Mouse (Mus musculus) CH12.LX (cell line): ENCODE results near the gene Slc23a2. TPM values are rescaled to one million over a fixed set of nuclear protein-coding genes. Genes with fewer than 3 reads are reported as not detected.

Experiments used
- DNase-seq: peaks from one replicate; pipeline ENCODE4 v3.0.0-alpha.2; 2013; ENCODE audit errors: extremely low read depth
- H3K27ac ChIP-seq: 2 replicates; pipeline ENCODE4 v1.5.1; 2012; ENCODE audit warnings: low read depth, mild to moderate bottlenecking, control low read depth, moderate library complexity; ENCODE audit not compliant: insufficient read depth
- H3K27me3 ChIP-seq: replicated peaks from 2 replicates; pipeline ENCODE3; 2012; ENCODE audit warnings: inconsistent platforms
- H3K36me3 ChIP-seq, 2 experiments: replicated peaks in 1 of 2; 2 replicates each; pipeline versions ENCODE3 to v1.6.1; 2012; ENCODE audit warnings: inconsistent platforms in 1 of 2, low read length in 1 of 2, mild to moderate bottlenecking in 1 of 2, mixed read lengths in 1 of 2, moderate library complexity in 1 of 2; ENCODE audit not compliant: control insufficient read depth in 1 of 2, insufficient read depth in 1 of 2
- H3K4me1 ChIP-seq, 2 experiments: 2 replicates each; pipeline ENCODE4 v1.6.1; 2012; ENCODE audit warnings: inconsistent platforms in 1 of 2, moderate library complexity in 1 of 2; ENCODE audit not compliant: insufficient read depth in 2 of 2, control insufficient read depth in 1 of 2
- H3K4me2 ChIP-seq: 2 replicates; pipeline ENCODE4 v1.6.1; 2012; ENCODE audit warnings: low read depth, mild to moderate bottlenecking, control low read depth; ENCODE audit not compliant: poor library complexity, insufficient read depth, severe bottlenecking
- H3K4me3 ChIP-seq, 3 experiments: fragments of 150-350 bp in 1 of 3; sonication (generic) in 1 of 3; replicated peaks in 1 of 3; 2 replicates each; pipeline versions ENCODE3 to v1.5.1; 2011 to 2012; ENCODE audit warnings: low read depth in 2 of 3, low read length in 2 of 3, mild to moderate bottlenecking in 2 of 3, moderate library complexity in 2 of 3, control low read depth in 1 of 3, improper control_type of control experiment in 1 of 3, inconsistent platforms in 1 of 3, mixed read lengths in 1 of 3; ENCODE audit not compliant: poor library complexity in 1 of 3
- H3K79me2 ChIP-seq: replicated peaks from 2 replicates; pipeline ENCODE4 v1.6.1; 2012; ENCODE audit warnings: mild to moderate bottlenecking, moderate library complexity; ENCODE audit not compliant: control insufficient read depth, poor library complexity, insufficient read depth, severe bottlenecking; ENCODE audit errors: extremely low read depth
- H3K9ac ChIP-seq: 2 replicates; pipeline ENCODE4 v1.6.1; 2012; ENCODE audit warnings: low read depth, mild to moderate bottlenecking, control low read depth, moderate library complexity; ENCODE audit not compliant: insufficient read depth
- H3K9me3 ChIP-seq: replicated peaks from 2 replicates; pipeline ENCODE3; 2012; ENCODE audit warnings: low read length, inconsistent platforms, mixed read lengths
- CHD2 ChIP-seq: IDR thresholded peaks from 2 replicates; pipeline ENCODE4 v1.6.1; 2011; ENCODE audit warnings: low read length, improper control_type of control experiment
- E2F4 ChIP-seq: IDR thresholded peaks from 2 replicates; pipeline ENCODE4 v1.6.1; 2011; ENCODE audit warnings: low read depth, low read length, improper control_type of control experiment; ENCODE audit not compliant: insufficient replicate concordance
- ELF1 ChIP-seq: IDR thresholded peaks from 2 replicates; pipeline ENCODE4 v1.6.1; 2014; ENCODE audit warnings: low read depth, mild to moderate bottlenecking, inconsistent platforms, low read length, improper control_type of control experiment
- GABPA ChIP-seq: IDR thresholded peaks from 2 replicates; pipeline ENCODE4 v1.6.1; 2012; ENCODE audit warnings: low read depth, low read length, improper control_type of control experiment, inconsistent platforms; ENCODE audit not compliant: insufficient replicate concordance
- JUN ChIP-seq: IDR thresholded peaks from 2 replicates; pipeline ENCODE4 v1.6.1; 2011; ENCODE audit warnings: low read depth, mild to moderate bottlenecking, low read length, improper control_type of control experiment, moderate library complexity; ENCODE audit not compliant: insufficient read depth
- MAFK ChIP-seq: IDR thresholded peaks from 2 replicates; pipeline ENCODE4 v1.6.1; 2011; ENCODE audit warnings: low read length, improper control_type of control experiment; ENCODE audit not compliant: insufficient replicate concordance
- MEF2A ChIP-seq: IDR thresholded peaks from 2 replicates; pipeline ENCODE4 v1.6.1; 2014; ENCODE audit warnings: low read depth, mild to moderate bottlenecking, inconsistent platforms, low read length, improper control_type of control experiment, borderline replicate concordance
- MXI1 ChIP-seq: IDR thresholded peaks from 2 replicates; pipeline ENCODE4 v1.6.1; 2011; ENCODE audit warnings: mild to moderate bottlenecking, low read depth, low read length, improper control_type of control experiment
- MYC ChIP-seq: IDR thresholded peaks from 2 replicates; pipeline ENCODE4 v1.6.1; 2011; ENCODE audit warnings: low read depth, mild to moderate bottlenecking, improper control_type of control experiment, low read length
- PAX5 ChIP-seq: IDR thresholded peaks from 2 replicates; pipeline ENCODE4 v1.6.1; 2012; ENCODE audit warnings: low read length, inconsistent platforms, mixed read lengths
- POLR2A ChIP-seq: IDR thresholded peaks from 2 replicates; pipeline ENCODE4 v1.6.1; 2011; ENCODE audit warnings: low read depth, mild to moderate bottlenecking, improper control_type of control experiment, low read length
- RAD21 ChIP-seq: IDR thresholded peaks from 2 replicates; pipeline ENCODE4 v1.6.1; 2011; ENCODE audit warnings: low read depth, mild to moderate bottlenecking, low read length, improper control_type of control experiment, moderate library complexity
- SIN3A ChIP-seq: IDR thresholded peaks from 2 replicates; pipeline ENCODE4 v1.6.1; 2012; ENCODE audit warnings: low read length, improper control_type of control experiment, inconsistent platforms
- SMC3 ChIP-seq: IDR thresholded peaks from 2 replicates; pipeline ENCODE4 v1.6.1; 2011; ENCODE audit warnings: low read depth, low read length, improper control_type of control experiment
- UBTF ChIP-seq: IDR thresholded peaks from 2 replicates; pipeline ENCODE4 v1.6.1; 2012; ENCODE audit warnings: low read depth, mild to moderate bottlenecking, inconsistent platforms, low read length, improper control_type of control experiment, moderate library complexity
- ZC3H11A ChIP-seq: IDR thresholded peaks from 2 replicates; pipeline ENCODE4 v1.6.1; 2012; ENCODE audit warnings: low read depth, mild to moderate bottlenecking, inconsistent platforms, low read length, improper control_type of control experiment
- dilution Hi-C: fragments of 300-500 bp; cut with MboI; formaldehyde crosslinking; loops from 2 replicates; pipeline ENCODE4 v1.14.3; 2020; ENCODE audit warnings: low sequenced_read_pairs; ENCODE audit not compliant: extremely low pct_unique_long_range_greater_than_20kb, extremely low pct_ligation_motif_present
- in situ Hi-C: fragments of 300-500 bp; cut with MboI; formaldehyde crosslinking; loops from 3 replicates; pipeline ENCODE4 v1.14.3; 2019; ENCODE audit warnings: low sequenced_read_pairs, low pct_ligation_motif_present, low pct_unique_long_range_greater_than_20kb, mixed read lengths
- polyA plus RNA-seq: library from polyadenylated mRNA; unstranded; fragments of >175 nt; gene quantifications from 2 replicates; pipeline ENCODE4 v1.2.1, GENCODE M21; 2012; ENCODE audit warnings: low read depth; ENCODE audit not compliant: insufficient read length
- total RNA-seq, 2 experiments: library from RNA; depleted of rRNA; stranded (reverse); fragments of 300-350 nt in 1 of 2; fragments of >200 nt in 1 of 2; gene quantifications; 2 replicates each; pipeline ENCODE4 v1.2.3; 2012 to 2014

Slc23a2 gene
- total and polyA plus RNA-seq, 3 experiments, result 10.6 to 21.7 (median 13.4) TPM

- Histone ChIP-seq H3K4me3 (no peak overlapping the region), H3K27me3 (no peaks in the 10 kb centered on the region), H3K79me2 (peaks cover 5% of the 10 kb centered on the region; the same call in 1 of the 2 replicates)
Measured at GRCm38 (mm10) chr2:132127904-132128303, 17.0 kb downstream of the Slc23a2 start.

GRCm38 (mm10) chr2:132126292-132126691 lies 18.6 kb downstream of the Slc23a2 start:
- in situ Hi-C loops, result loop anchor here (25.0 kb wide), 1 partner anchor 361 kb away; no protein-coding TSS in a partner anchor

More at GRCm38 (mm10) chr2:132127904-132128303, 17.0 kb downstream of the Slc23a2 start:
- no peak overlapping the region for H3K27ac ChIP-seq
- TF ChIP-seq RAD21 (no peak), MYC (no peak)
- TF ChIP-seq, all 38 proteins: peak for 0
- Histone ChIP-seq H3K9me3 (no peaks in the 10 kb centered on the region), H3K9ac (no peak overlapping the region), H3K36me3 (peaks cover 0 to 13% of the 10 kb centered on the region in 2 experiments), H3K4me2 (no peak overlapping the region), H3K4me1 (peaks cover 6 to 20% of the 10 kb centered on the region in 2 experiments)
- dilution Hi-C loops (no loop called here), in situ Hi-C loops (loop anchor here (25.0 kb wide), 1 partner anchor 359 kb away; no protein-coding TSS in a partner anchor)
- no peak for DNase-seq

GRCm38 (mm10) chr2:132123063-132123462 lies 21.8 kb downstream of the Slc23a2 start:
- no peak overlapping the region for H3K4me2 ChIP-seq
- no peak overlapping the region for H3K27ac ChIP-seq
- H3K9ac ChIP-seq, result no peak overlapping the region
- dilution Hi-C loops (no loop called here), in situ Hi-C loops (no loop called here)
- H3K27me3 ChIP-seq, result no peaks in the 10 kb centered on the region
- H3K4me3 ChIP-seq, result no peak overlapping the region
- H3K9me3 ChIP-seq, result no peaks in the 10 kb centered on the region
- peaks cover 0 to 10% of the 10 kb centered on the region in 2 experiments for H3K36me3 ChIP-seq
- DNase-seq, result no peak
- H3K79me2 ChIP-seq, result peaks cover 3% of the 10 kb centered on the region
- TF ChIP-seq PAX5, result no peak
- no peak for TF ChIP-seq MAFK
- no peak for TF ChIP-seq MXI1
- no peak for TF ChIP-seq ELF1
- TF ChIP-seq E2F4, result no peak
- TF ChIP-seq JUN, result no peak
- no peak for TF ChIP-seq ZC3H11A
- no peak for TF ChIP-seq CHD2
- TF ChIP-seq MEF2A, result no peak
- TF ChIP-seq POLR2A, result no peak
- no peak for TF ChIP-seq SIN3A
- TF ChIP-seq GABPA, result no peak
- peaks cover 14 to 30% of the 10 kb centered on the region in 2 experiments for H3K4me1 ChIP-seq

More at GRCm38 (mm10) chr2:132126292-132126691, 18.6 kb downstream of the Slc23a2 start:
- no peak overlapping the region for H3K4me2 ChIP-seq
- dilution Hi-C loops, result no loop called here
- no peak overlapping the region for H3K27ac ChIP-seq
- peaks cover 5% of the 10 kb centered on the region; the same call in 1 of the 2 replicates for H3K79me2 ChIP-seq
- H3K36me3 ChIP-seq, result peaks cover 0 to 11% of the 10 kb centered on the region in 2 experiments
- no peak for DNase-seq
- no peaks in the 10 kb centered on the region for H3K27me3 ChIP-seq
- no peak overlapping the region for H3K9ac ChIP-seq
- TF ChIP-seq MAFK, result no peak
- TF ChIP-seq ELF1, result no peak
- TF ChIP-seq CHD2, result no peak
- TF ChIP-seq UBTF, result no peak
- no peak for TF ChIP-seq SMC3
- no peak for TF ChIP-seq MYC
- TF ChIP-seq, all 38 proteins: peak for 0
- Histone ChIP-seq H3K4me1 (peaks cover 6 to 18% of the 10 kb centered on the region in 2 experiments), H3K4me3 (no peak overlapping the region), H3K9me3 (no peaks in the 10 kb centered on the region)
